Mouse (Mus musculus) intestine, postnatal 0 days (tissue): ENCODE measurements around the gene Ctu2. TPM values are rescaled to one million over a fixed set of nuclear protein-coding genes. Genes with fewer than 3 reads are reported as not detected.

Source experiments
- ATAC-seq: fragments of 200-750 bp; cut with Nextera tagmentation; 2 replicates; pipeline ENCODE4 v1.8.0; 2017; ENCODE audit warnings: mild to moderate bottlenecking, moderate TSS enrichment, moderate library complexity
- H3K27ac ChIP-seq: fragments of 300-500 bp; sonication (generic); 2 replicates; pipeline ENCODE4 v1.5.1; 2014; ENCODE audit warnings: mild to moderate bottlenecking, low read depth, low read length, moderate library complexity
- H3K27me3 ChIP-seq: fragments of 300-500 bp; sonication (generic); replicated peaks from 2 replicates; pipeline ENCODE4 v1.6.1; 2014; ENCODE audit warnings: low read length, mixed read lengths; ENCODE audit not compliant: control insufficient read depth, insufficient read depth
- H3K36me3 ChIP-seq: fragments of 300-500 bp; sonication (generic); 2 replicates; pipeline ENCODE4 v1.6.1; 2014; ENCODE audit warnings: mild to moderate bottlenecking, moderate library complexity; ENCODE audit not compliant: control insufficient read depth, insufficient read depth
- H3K4me1 ChIP-seq: fragments of 300-500 bp; sonication (generic); replicated peaks from 2 replicates; pipeline ENCODE4 v1.6.1; 2014; ENCODE audit warnings: antibody characterized with exemption, low read length, mixed read lengths; ENCODE audit not compliant: control insufficient read depth, insufficient read depth
- H3K4me2 ChIP-seq: fragments of 300-500 bp; sonication (generic); replicated peaks from 2 replicates; pipeline ENCODE4 v1.6.1; 2014; ENCODE audit warnings: low read depth, mild to moderate bottlenecking, moderate library complexity
- H3K4me3 ChIP-seq: fragments of 300-500 bp; sonication (generic); 2 replicates; pipeline ENCODE4 v1.5.1; 2014; ENCODE audit warnings: low read depth, low read length
- H3K9ac ChIP-seq: fragments of 300-500 bp; sonication (generic); 2 replicates; pipeline ENCODE4 v1.6.1; 2014; ENCODE audit warnings: mild to moderate bottlenecking, low read depth, low read length
- H3K9me3 ChIP-seq: fragments of 300-500 bp; sonication (generic); 2 replicates; pipeline ENCODE4 v1.6.1; 2016; ENCODE audit warnings: mixed run types; ENCODE audit not compliant: control insufficient read depth
- CTCF ChIP-seq: sonication (generic); IDR thresholded peaks from 2 replicates; pipeline ENCODE4 v1.5.1; 2016; ENCODE audit warnings: low read depth, mild to moderate bottlenecking, control low read depth, antibody characterized with exemption, moderate library complexity
- WGBS: fragments of 180-500 bp; shearing (Covaris S2); extraction: QIAGEN DNeasy Blood & Tissue Kit; methylation state at CpG from one replicate; pipeline ENCODE4 v1.1.7; 2014; 5-methylcytosine and 5-hydroxymethylcytosine counted together
- polyA plus RNA-seq: library from polyadenylated mRNA; unstranded; fragments of >200 nt; fragmentation: Nextera tagmentation; extraction: Ambion mirVana; gene quantifications from 2 replicates; pipeline ENCODE4 v1.2.1, GENCODE M21; 2015

The Ctu2 gene
- polyA plus RNA-seq, 1 experiment from 2014 or later: 22.4 TPM

GRCm38 (mm10) chr8:122515699-122516098 is 39.8 kb downstream of the Ctu2 start:
- Histone ChIP-seq H3K9ac (no peak overlapping the region), H3K9me3 (no peaks in the 10 kb centered on the region), H3K27me3 (no peaks in the 10 kb centered on the region), H3K4me1 (no peaks in the 10 kb centered on the region; the same call in 1 of the 2 replicates), H3K27ac (no peak overlapping the region), H3K4me3 (no peak overlapping the region), H3K4me2 (no peak overlapping the region), H3K36me3 (no peaks in the 10 kb centered on the region)
- no peak for ATAC-seq
- TF ChIP-seq CTCF: no peak
- WGBS: 87% methylated on average over 14 of the region's 14 CpGs

GRCm38 (mm10) chr8:122517541-122518190 is 41.7 kb downstream of the Ctu2 start:
- Histone ChIP-seq H3K36me3 (no peaks in the 10 kb centered on the region), H3K4me3 (no peak overlapping the region), H3K9ac (no peak overlapping the region), H3K4me1 (no peaks in the 10 kb centered on the region), H3K27me3 (no peaks in the 10 kb centered on the region), H3K27ac (peak overlapping the region; percentile 60), H3K9me3 (no peaks in the 10 kb centered on the region), H3K4me2 (no peak overlapping the region)
- 37% methylated on average over 6 of the region's 6 CpGs for WGBS
- peak; percentile 34; the same call in 1 of the 2 replicates for ATAC-seq
- TF ChIP-seq CTCF: no peak

DNA sequence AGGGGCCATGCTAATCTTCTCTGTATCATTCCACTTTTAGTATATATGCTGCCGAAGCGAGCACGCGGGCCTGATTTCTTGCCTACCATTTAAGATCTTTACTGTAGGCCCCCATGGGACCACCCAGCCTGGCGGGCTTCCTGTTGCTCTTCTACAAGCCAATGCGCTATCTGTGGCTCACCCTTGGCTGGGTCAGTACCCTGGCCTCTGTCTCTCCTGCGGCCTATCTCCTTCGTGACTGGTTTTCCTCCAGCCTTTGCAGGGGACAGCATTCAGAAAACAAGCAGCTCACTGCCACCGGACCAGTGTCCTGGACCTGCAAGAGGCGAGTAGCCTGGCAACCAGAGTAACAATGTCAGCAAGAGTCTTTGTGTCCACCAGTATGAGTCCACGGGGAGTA is 44.7 kb downstream of the Ctu2 start:
- H3K36me3 ChIP-seq: no peaks in the 10 kb centered on the region
- no peak overlapping the region for H3K4me2 ChIP-seq
- H3K4me3 ChIP-seq: no peak overlapping the region
- 80% methylated on average over 11 of the region's 11 CpGs for WGBS
- H3K9ac ChIP-seq: no peak overlapping the region
- ATAC-seq: no peak
- no peak overlapping the region for H3K27ac ChIP-seq
- 0 out of 2 replicates have a peak, but pooled peaks cover 17% of the 10 kb centered on the region for H3K4me1 ChIP-seq
- H3K9me3 ChIP-seq: no peaks in the 10 kb centered on the region
- no peaks in the 10 kb centered on the region for H3K27me3 ChIP-seq
- no peak for TF ChIP-seq CTCF

- Histone ChIP-seq H3K4me3 (no peak overlapping the region), H3K9me3 (no peaks in the 10 kb centered on the region), H3K36me3 (no peaks in the 10 kb centered on the region), H3K4me2 (peak overlapping the region; percentile 53), H3K9ac (0 out of 2 replicates have a peak overlapping the region, but pooled peaks have one; percentile 7), H3K4me1 (0 out of 2 replicates have a peak, but pooled peaks cover 17% of the 10 kb centered on the region), H3K27me3 (no peaks in the 10 kb centered on the region), H3K27ac (peak overlapping the region; percentile 71)
- peak; percentile 39 for ATAC-seq
- no peak for TF ChIP-seq CTCF
- WGBS: 30% methylated on average over 14 of the region's 14 CpGs
Observed at GRCm38 (mm10) chr8:122522796-122523651, 47.1 kb downstream of the Ctu2 start.

DNA sequence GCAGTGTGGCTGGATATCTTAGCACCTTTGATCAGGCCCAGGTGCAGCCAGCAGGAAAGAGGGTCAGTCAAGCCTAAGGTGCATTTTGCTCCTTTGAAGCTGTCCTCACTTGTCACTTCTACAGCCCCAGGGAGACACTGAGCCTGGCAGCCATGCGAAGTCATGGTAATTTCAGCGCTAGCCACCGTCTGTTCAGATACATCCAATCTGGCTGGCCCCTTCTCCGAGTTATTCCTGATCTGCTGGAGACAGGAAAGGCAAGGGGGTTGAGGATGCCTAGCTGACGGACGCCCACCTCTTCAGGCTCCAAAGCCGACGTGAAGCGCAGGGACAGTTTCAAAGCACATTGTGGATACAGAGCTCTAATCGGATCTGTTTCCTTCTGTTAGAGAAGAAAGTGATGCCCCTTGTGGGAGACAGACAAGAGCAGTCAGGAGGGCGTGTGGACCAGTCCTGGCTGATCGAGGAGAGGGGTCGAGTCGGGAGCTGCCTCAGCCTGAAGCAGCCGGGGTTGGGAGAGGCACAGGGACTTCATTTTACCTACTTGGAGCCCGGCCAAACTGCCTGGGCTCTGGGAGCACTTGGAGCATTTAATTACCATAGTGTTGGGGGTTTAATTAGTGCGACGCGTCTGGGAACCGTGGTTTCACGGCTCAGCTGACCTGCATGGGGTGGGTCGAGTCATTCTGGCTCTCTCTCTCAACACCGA is 47.9 kb downstream of the Ctu2 start:
- ATAC-seq: no peak
- Histone ChIP-seq H3K4me3 (no peak overlapping the region), H3K4me2 (peak overlapping the region; percentile 53), H3K27ac (peak overlapping the region; percentile 71), H3K4me1 (0 out of 2 replicates have a peak, but pooled peaks cover 17% of the 10 kb centered on the region), H3K9ac (0 out of 2 replicates have a peak overlapping the region, but pooled peaks have one; percentile 7), H3K36me3 (no peaks in the 10 kb centered on the region), H3K9me3 (no peaks in the 10 kb centered on the region), H3K27me3 (no peaks in the 10 kb centered on the region)
- no peak for TF ChIP-seq CTCF
- WGBS: 35% methylated on average over 23 of the region's 23 CpGs

GRCm38 (mm10) chr8:122524506-122524905 is 48.6 kb downstream of the Ctu2 start:
- H3K4me3 ChIP-seq: no peak overlapping the region
- H3K27ac ChIP-seq: no peak overlapping the region
- no peaks in the 10 kb centered on the region for H3K9me3 ChIP-seq
- no peaks in the 10 kb centered on the region for H3K36me3 ChIP-seq
- no peaks in the 10 kb centered on the region for H3K27me3 ChIP-seq
- WGBS: 74% methylated on average over 6 of the region's 6 CpGs
- TF ChIP-seq CTCF: no peak
- 0 out of 2 replicates have a peak, but pooled peaks cover 17% of the 10 kb centered on the region for H3K4me1 ChIP-seq
- ATAC-seq: no peak
- H3K9ac ChIP-seq: no peak overlapping the region
- H3K4me2 ChIP-seq: no peak overlapping the region
